Mouse (Mus musculus) heart, adult 2 months (tissue): ENCODE results near the gene Cnpy4.

ENCODE experiments used
- CTCF ChIP-seq: fragments of 200-600 bp; IDR thresholded peaks from 2 replicates; pipeline ENCODE4 v1.8.1; 2022; ENCODE audit warnings: antibody characterized with exemption, mild to moderate bottlenecking, moderate library complexity
- POLR2A ChIP-seq: fragments of 200-500 bp; IDR thresholded peaks from 2 replicates; pipeline ENCODE4 v1.6.1; 2011; ENCODE audit warnings: mild to moderate bottlenecking, low read depth, low read length, control low read depth; ENCODE audit not compliant: insufficient read depth

DNA sequence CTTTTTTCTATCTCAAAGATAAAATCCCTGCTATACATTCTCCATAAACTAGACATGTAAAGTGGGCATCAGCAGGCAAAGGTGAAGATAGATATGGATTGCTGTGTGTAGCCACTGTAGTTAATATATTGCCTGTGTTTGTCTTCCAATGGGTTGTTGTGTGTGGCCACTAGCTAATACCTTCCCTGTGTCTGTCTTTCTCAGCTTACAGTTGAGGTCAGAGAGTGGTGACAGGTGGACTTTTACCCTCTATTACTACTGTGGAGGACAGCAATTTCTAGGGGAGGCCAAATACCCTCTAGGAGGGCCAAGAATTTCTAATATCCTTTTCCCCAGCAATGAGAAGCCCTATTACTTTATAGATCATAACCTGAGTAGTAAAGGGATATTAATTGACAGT is 46.9 kb downstream of the Cnpy4 start:
- TF ChIP-seq CTCF (no peak), POLR2A (no peak)
